Mouse (Mus musculus) bone marrow, adult 2 months (tissue): ENCODE measurements around the gene Nup210l.

ENCODE experiments used
- CTCF ChIP-seq: fragments of 200-500 bp; IDR thresholded peaks from 2 replicates; pipeline ENCODE4 v1.5.1; 2011; ENCODE audit warnings: low read length, control low read depth; ENCODE audit not compliant: control insufficient read depth, insufficient read depth
- POLR2A ChIP-seq: fragments of 200-500 bp; IDR thresholded peaks from 2 replicates; pipeline ENCODE4 v1.6.1; 2011; ENCODE audit warnings: low read depth, mild to moderate bottlenecking, control low read depth, low read length, borderline replicate concordance; ENCODE audit not compliant: control insufficient read depth

GRCm38 (mm10) chr3:90231507-90232333 is 127.8 kb downstream of the Nup210l start, which contains the start of gene Jtb:
- TF ChIP-seq CTCF (no peak; the same call in 1 of the 2 replicates), POLR2A (peak; percentile 91)
